Mouse (Mus musculus) neural tube, embryonic 15.5 days (tissue): ENCODE data around the gene Ybx2. TPM values are rescaled to one million over a fixed set of nuclear protein-coding genes. Genes with fewer than 3 reads are reported as not detected.

Experiments used
- ATAC-seq: fragments of 200-750 bp; cut with Nextera tagmentation; 2 replicates; pipeline ENCODE4 v1.8.0; 2017; ENCODE audit warnings: mild to moderate bottlenecking, moderate TSS enrichment, moderate library complexity; ENCODE audit not compliant: low FRiP score
- H3K27ac ChIP-seq: fragments of 300-500 bp; sonication (generic); replicated peaks from 2 replicates; pipeline ENCODE4 v1.5.1; 2015; ENCODE audit warnings: mild to moderate bottlenecking, inconsistent platforms
- H3K27me3 ChIP-seq: fragments of 300-500 bp; sonication (generic); replicated peaks from 2 replicates; pipeline ENCODE4 v1.6.1; 2015; ENCODE audit warnings: inconsistent platforms
- H3K36me3 ChIP-seq: fragments of 300-500 bp; sonication (generic); 2 replicates; pipeline ENCODE4 v1.6.1; 2015; ENCODE audit warnings: inconsistent platforms
- H3K4me1 ChIP-seq: fragments of 300-500 bp; sonication (generic); 2 replicates; pipeline ENCODE4 v1.6.1; 2015; ENCODE audit warnings: inconsistent platforms
- H3K4me2 ChIP-seq: fragments of 300-500 bp; sonication (generic); 2 replicates; pipeline ENCODE4 v1.6.1; 2015; ENCODE audit warnings: inconsistent platforms, mild to moderate bottlenecking, moderate library complexity
- H3K4me3 ChIP-seq: fragments of 300-500 bp; sonication (generic); replicated peaks from 2 replicates; pipeline ENCODE4 v1.5.1; 2015; ENCODE audit warnings: mild to moderate bottlenecking, inconsistent platforms
- H3K9ac ChIP-seq: fragments of 300-500 bp; sonication (generic); replicated peaks from 2 replicates; pipeline ENCODE4 v1.6.1; 2015; ENCODE audit warnings: mild to moderate bottlenecking, inconsistent platforms
- H3K9me3 ChIP-seq: fragments of 300-500 bp; sonication (generic); replicated peaks from 2 replicates; pipeline ENCODE4 v1.6.1; 2016; ENCODE audit warnings: inconsistent platforms
- WGBS: fragments of 180-500 bp; shearing (Covaris S2); methylation state at CpG from one replicate; pipeline ENCODE4 v1.1.7; 2015; ENCODE audit warnings: mixed read lengths; 5-methylcytosine and 5-hydroxymethylcytosine counted together
- polyA plus RNA-seq: library from polyadenylated mRNA; unstranded; fragments of >200 nt; fragmentation: Nextera tagmentation; extraction: Ambion mirVana; gene quantifications from 2 replicates; pipeline ENCODE4 v1.2.1, GENCODE M21; 2015

The Ybx2 gene
- polyA plus RNA-seq, 1 experiment from 2014 or later: 6.3 TPM

- no peak for ATAC-seq
- H3K36me3 ChIP-seq: peaks cover 62% of the 10 kb centered on the region
- 87% methylated on average over 6 of the region's 6 CpGs for WGBS
Observed at GRCm38 (mm10) chr11:69970222-69970621, 34.6 kb downstream of the Ybx2 start.

GRCm38 (mm10) chr11:69970775-69971174 lies 35.2 kb downstream of the Ybx2 start:
- no peak overlapping the region for H3K27ac ChIP-seq
- H3K4me1 ChIP-seq: peaks cover 11% of the 10 kb centered on the region
- no peak overlapping the region for H3K4me3 ChIP-seq
- ATAC-seq: no peak
- 83% methylated on average over 3 of the region's 3 CpGs for WGBS
- no peak overlapping the region for H3K9ac ChIP-seq
- H3K36me3 ChIP-seq: peaks cover 66% of the 10 kb centered on the region
- no peaks in the 10 kb centered on the region for H3K9me3 ChIP-seq
- H3K27me3 ChIP-seq: peaks cover 34% of the 10 kb centered on the region
- H3K4me2 ChIP-seq: no peak overlapping the region

More at GRCm38 (mm10) chr11:69970222-69970621, 34.6 kb downstream of the Ybx2 start:
- Histone ChIP-seq H3K9me3 (no peaks in the 10 kb centered on the region), H3K27ac (no peak overlapping the region), H3K9ac (no peak overlapping the region), H3K4me1 (peaks cover 16% of the 10 kb centered on the region), H3K27me3 (peaks cover 38% of the 10 kb centered on the region), H3K4me3 (no peak overlapping the region), H3K4me2 (no peak overlapping the region)

- WGBS: 100% methylated on average over 2 of the region's 2 CpGs
- peaks cover 53% of the 10 kb centered on the region for H3K36me3 ChIP-seq
- no peak for ATAC-seq
Observed at GRCm38 (mm10) chr11:69974907-69975306, 39.3 kb downstream of the Ybx2 start.

GRCm38 (mm10) chr11:69976271-69976670 lies 40.7 kb downstream of the Ybx2 start:
- 88% methylated on average over 4 of the region's 4 CpGs for WGBS
- no peak overlapping the region for H3K4me2 ChIP-seq
- H3K9ac ChIP-seq: no peak overlapping the region
- peaks cover 9% of the 10 kb centered on the region for H3K4me1 ChIP-seq
- H3K36me3 ChIP-seq: peaks cover 45% of the 10 kb centered on the region
- H3K9me3 ChIP-seq: no peaks in the 10 kb centered on the region
- no peak overlapping the region for H3K4me3 ChIP-seq
- H3K27ac ChIP-seq: no peak overlapping the region
- ATAC-seq: no peak
- H3K27me3 ChIP-seq: no peaks in the 10 kb centered on the region

More at GRCm38 (mm10) chr11:69974907-69975306, 39.3 kb downstream of the Ybx2 start:
- Histone ChIP-seq H3K4me1 (peaks cover 9% of the 10 kb centered on the region), H3K9me3 (no peaks in the 10 kb centered on the region), H3K27me3 (no peaks in the 10 kb centered on the region), H3K4me2 (no peak overlapping the region), H3K4me3 (no peak overlapping the region), H3K9ac (no peak overlapping the region), H3K27ac (no peak overlapping the region)

GRCm38 (mm10) chr11:69979827-69980195 lies 44.2 kb downstream of the Ybx2 start:
- no peaks in the 10 kb centered on the region for H3K27me3 ChIP-seq
- WGBS: 4% methylated on average over 16 of the region's 16 CpGs

GRCm38 (mm10) chr11:69980196-69981140 lies 44.9 kb downstream of the Ybx2 start:
- peak overlapping the region; percentile 97 for H3K4me3 ChIP-seq
- ATAC-seq: peak; percentile 95
- H3K9ac ChIP-seq: peak overlapping the region; percentile 99
- H3K4me1 ChIP-seq: peaks cover 33% of the 10 kb centered on the region
- no peaks in the 10 kb centered on the region for H3K27me3 ChIP-seq
- under 1% methylated on average over 37 of the region's 60 CpGs for WGBS
- peak overlapping the region; percentile 90 for H3K4me2 ChIP-seq
- no peaks in the 10 kb centered on the region for H3K9me3 ChIP-seq
- H3K36me3 ChIP-seq: peaks cover 21% of the 10 kb centered on the region
- peak overlapping the region; percentile 100 for H3K27ac ChIP-seq

More at GRCm38 (mm10) chr11:69979827-69980195, 44.2 kb downstream of the Ybx2 start:
- H3K9me3 ChIP-seq: no peaks in the 10 kb centered on the region
- ATAC-seq: no peak
- H3K9ac ChIP-seq: peak overlapping the region; percentile 84
- peak overlapping the region; percentile 97 for H3K4me3 ChIP-seq
- peak overlapping the region; percentile 100 for H3K27ac ChIP-seq
- H3K4me1 ChIP-seq: peaks cover 33% of the 10 kb centered on the region
- H3K36me3 ChIP-seq: peaks cover 21% of the 10 kb centered on the region
- peak overlapping the region; percentile 90 for H3K4me2 ChIP-seq

- Histone ChIP-seq H3K27ac (peak within 1 kb of the TSS; percentile 100), H3K9me3 (no peaks in the 10 kb centered on the region), H3K27me3 (no peaks in the 10 kb centered on the region), H3K4me3 (peak within 1 kb of the TSS; percentile 97), H3K4me1 (peaks cover 33% of the 10 kb centered on the region), H3K9ac (peak within 1 kb of the TSS; percentile 99), H3K4me2 (peak within 1 kb of the TSS; percentile 90), H3K36me3 (peaks cover 26% of the 10 kb centered on the region)
- WGBS: under 1% methylated on average over 34 of the region's 43 CpGs
- ATAC-seq: peak; percentile 51; the same call in 1 of the 2 replicates
Observed at GRCm38 (mm10) chr11:69981141-69981762, 45.7 kb downstream of the Ybx2 start, which contains the start of gene Ctdnep1. TSS of gene Ctdnep1 (plus strand) at chr11:69981156.

GRCm38 (mm10) chr11:69982225-69982624 lies 46.6 kb downstream of the Ybx2 start, which contains the start of gene Elp5:
TSS of gene Elp5 (minus strand) at chr11:69982517.
- Histone ChIP-seq H3K9me3 (no peaks in the 10 kb centered on the region), H3K9ac (peak within 1 kb of the TSS; percentile 99), H3K27ac (peak within 1 kb of the TSS; percentile 100), H3K4me2 (peak within 1 kb of the TSS; percentile 90), H3K4me3 (peak within 1 kb of the TSS; percentile 97), H3K27me3 (no peaks in the 10 kb centered on the region), H3K36me3 (peaks cover 33% of the 10 kb centered on the region), H3K4me1 (peaks cover 33% of the 10 kb centered on the region)
- ATAC-seq: no peak
- WGBS: 65% methylated on average over 8 of the region's 8 CpGs

- no peak for ATAC-seq
- 0 out of 2 replicates have a peak overlapping the region, but pooled peaks have one; percentile 13 for H3K27ac ChIP-seq
Observed at GRCm38 (mm10) chr11:69982877-69983276, 47.3 kb downstream of the Ybx2 start.

GRCm38 (mm10) chr11:69983377-69983776 lies 47.8 kb downstream of the Ybx2 start:
- peak overlapping the region; percentile 97 for H3K4me3 ChIP-seq
- no peaks in the 10 kb centered on the region for H3K9me3 ChIP-seq
- H3K4me2 ChIP-seq: peak overlapping the region; percentile 90
- no peak overlapping the region for H3K9ac ChIP-seq
- no peak overlapping the region for H3K27ac ChIP-seq
- ATAC-seq: no peak
- H3K27me3 ChIP-seq: no peaks in the 10 kb centered on the region
- WGBS: 92% methylated on average over 4 of the region's 4 CpGs
- peaks cover 33% of the 10 kb centered on the region for H3K4me1 ChIP-seq
- H3K36me3 ChIP-seq: peaks cover 40% of the 10 kb centered on the region

More at GRCm38 (mm10) chr11:69982877-69983276, 47.3 kb downstream of the Ybx2 start:
- Histone ChIP-seq H3K27me3 (no peaks in the 10 kb centered on the region), H3K4me1 (peaks cover 33% of the 10 kb centered on the region), H3K9me3 (no peaks in the 10 kb centered on the region), H3K9ac (peak overlapping the region; percentile 99), H3K4me3 (peak overlapping the region; percentile 97), H3K4me2 (peak overlapping the region; percentile 90), H3K36me3 (peaks cover 35% of the 10 kb centered on the region)
- WGBS: 43% methylated on average over 5 of the region's 5 CpGs

- H3K4me3 ChIP-seq: no peak overlapping the region
- no peak for ATAC-seq
- H3K4me1 ChIP-seq: peaks cover 26% of the 10 kb centered on the region
- H3K27ac ChIP-seq: no peak overlapping the region
- 94% methylated on average over 8 of the region's 8 CpGs for WGBS
- no peak overlapping the region for H3K9ac ChIP-seq
- peaks cover 51% of the 10 kb centered on the region for H3K36me3 ChIP-seq
- no peaks in the 10 kb centered on the region for H3K27me3 ChIP-seq
- H3K4me2 ChIP-seq: no peak overlapping the region
- H3K9me3 ChIP-seq: no peaks in the 10 kb centered on the region
Observed at GRCm38 (mm10) chr11:69984431-69984830, 48.8 kb downstream of the Ybx2 start.
